Mouse (Mus musculus) hindbrain, embryonic 12.5 days (tissue): ENCODE measurements at regions not wholly inside any gene's neighbourhood (a gene's known extent, or its start where the extent isn't known, plus 50 kb on each side); places are given as distances from the start of the nearest gene placed in this dataset.
A peak's percentile ranks its signal among the peaks of the same experiment; 100 is the strongest.

Source experiments
- ATAC-seq: fragments of 200-750 bp; cut with Nextera tagmentation; 2 replicates; pipeline ENCODE4 v1.8.0; 2017; ENCODE audit warnings: moderate TSS enrichment; ENCODE audit not compliant: low FRiP score
- H3K27ac ChIP-seq: fragments of 300-500 bp; sonication (generic); 2 replicates; pipeline ENCODE4 v1.5.1; 2016; ENCODE audit warnings: mild to moderate bottlenecking
- H3K27me3 ChIP-seq: fragments of 300-500 bp; sonication (generic); 2 replicates; pipeline ENCODE4 v1.6.1; 2016; ENCODE audit warnings: mild to moderate bottlenecking
- H3K36me3 ChIP-seq: fragments of 300-500 bp; sonication (generic); 2 replicates; pipeline ENCODE4 v1.6.1; 2016; ENCODE audit warnings: mild to moderate bottlenecking
- H3K4me1 ChIP-seq: fragments of 300-500 bp; sonication (generic); 2 replicates; pipeline ENCODE4 v1.6.1; 2016
- H3K4me2 ChIP-seq: fragments of 300-500 bp; sonication (generic); replicated peaks from 2 replicates; pipeline ENCODE4 v1.6.1; 2016; ENCODE audit warnings: mild to moderate bottlenecking
- H3K4me3 ChIP-seq: fragments of 300-500 bp; sonication (generic); 2 replicates; pipeline ENCODE4 v1.5.1; 2016; ENCODE audit warnings: mild to moderate bottlenecking
- H3K9ac ChIP-seq: fragments of 300-500 bp; sonication (generic); 2 replicates; pipeline ENCODE4 v1.6.1; 2016; ENCODE audit warnings: mild to moderate bottlenecking, moderate library complexity
- H3K9me3 ChIP-seq: fragments of 300-500 bp; sonication (generic); replicated peaks from 2 replicates; pipeline ENCODE4 v1.6.1; 2016; ENCODE audit warnings: mild to moderate bottlenecking
- WGBS: fragments of 180-500 bp; shearing (Covaris S2); methylation state at CpG from one replicate; pipeline ENCODE4 v1.1.7; 2016; 5-methylcytosine and 5-hydroxymethylcytosine counted together

- H3K4me3 ChIP-seq, result no peak overlapping the region
- H3K9me3 ChIP-seq, result no peaks in the 10 kb centered on the region
- 76% methylated on average over 3 of the region's 3 CpGs for WGBS
- no peak for ATAC-seq
- 0 out of 2 replicates have a peak, but pooled peaks cover 3% of the 10 kb centered on the region for H3K4me1 ChIP-seq
- 0 out of 2 replicates have a peak overlapping the region, but pooled peaks have one; percentile 60 for H3K27ac ChIP-seq
- no peaks in the 10 kb centered on the region for H3K27me3 ChIP-seq
- no peak overlapping the region for H3K4me2 ChIP-seq
- H3K9ac ChIP-seq, result no peak overlapping the region
- no peaks in the 10 kb centered on the region for H3K36me3 ChIP-seq
Observed at GRCm38 (mm10) chr15:69165482-69165801, 2664.7 kb upstream of the Lrrc6 start.

- Histone ChIP-seq H3K9me3 (no peaks in the 10 kb centered on the region), H3K27me3 (no peaks in the 10 kb centered on the region), H3K4me3 (no peak overlapping the region), H3K4me2 (no peak overlapping the region), H3K27ac (0 out of 2 replicates have a peak overlapping the region, but pooled peaks have one; percentile 60), H3K9ac (no peak overlapping the region), H3K36me3 (no peaks in the 10 kb centered on the region), H3K4me1 (0 out of 2 replicates have a peak, but pooled peaks cover 3% of the 10 kb centered on the region)
- 47% methylated on average over 7 of the region's 7 CpGs for WGBS
- peak; percentile 90 for ATAC-seq
Observed at GRCm38 (mm10) chr15:69164581-69165481, 2664.1 kb upstream of the Lrrc6 start.

GRCm38 (mm10) chr15:69161036-69161435, 2660.3 kb upstream of the Lrrc6 start:
- Histone ChIP-seq H3K36me3 (no peaks in the 10 kb centered on the region), H3K4me2 (no peak overlapping the region), H3K4me3 (no peak overlapping the region), H3K27me3 (no peaks in the 10 kb centered on the region), H3K27ac (no peak overlapping the region), H3K9ac (no peak overlapping the region), H3K9me3 (no peaks in the 10 kb centered on the region), H3K4me1 (0 out of 2 replicates have a peak, but pooled peaks cover 3% of the 10 kb centered on the region)
- 87% methylated on average over 5 of the region's 5 CpGs for WGBS
- no peak for ATAC-seq

- no peak overlapping the region for H3K9ac ChIP-seq
- no peaks in the 10 kb centered on the region for H3K27me3 ChIP-seq
- ATAC-seq, result peak; percentile 38; the same call in 1 of the 2 replicates
- no peaks in the 10 kb centered on the region for H3K4me1 ChIP-seq
- no peak overlapping the region for H3K4me3 ChIP-seq
- no peaks in the 10 kb centered on the region for H3K36me3 ChIP-seq
- no peak overlapping the region for H3K4me2 ChIP-seq
- 68% methylated on average over 5 of the region's 5 CpGs for WGBS
- no peak overlapping the region for H3K27ac ChIP-seq
- no peaks in the 10 kb centered on the region for H3K9me3 ChIP-seq
Observed at GRCm38 (mm10) chr15:69158124-69158523, 2657.4 kb upstream of the Lrrc6 start.
